Mouse (Mus musculus) stomach, embryonic 16.5 days (tissue): ENCODE results near the gene Scube1. TPM values are rescaled to one million over a fixed set of nuclear protein-coding genes. Genes with fewer than 3 reads are reported as not detected.

Experiments used
- ATAC-seq: fragments of 200-750 bp; cut with Nextera tagmentation; 2 replicates; pipeline ENCODE4 v1.8.0; 2017; ENCODE audit warnings: moderate number of reproducible peaks, moderate TSS enrichment; ENCODE audit not compliant: insufficient read depth, low FRiP score
- H3K27ac ChIP-seq: fragments of 300-500 bp; sonication (generic); 2 replicates; pipeline ENCODE4 v1.5.1; 2014; ENCODE audit warnings: low read length
- H3K27me3 ChIP-seq: fragments of 300-500 bp; sonication (generic); 2 replicates; pipeline ENCODE4 v1.6.1; 2014; ENCODE audit warnings: low read length, control low read depth, mixed read lengths; ENCODE audit not compliant: control insufficient read depth, insufficient read depth
- H3K36me3 ChIP-seq: fragments of 300-500 bp; sonication (generic); 2 replicates; pipeline ENCODE4 v1.6.1; 2014; ENCODE audit warnings: low read length; ENCODE audit not compliant: control insufficient read depth, insufficient read depth
- H3K4me1 ChIP-seq: fragments of 300-500 bp; sonication (generic); 2 replicates; pipeline ENCODE4 v1.6.1; 2014; ENCODE audit warnings: low read length, control low read depth, mixed read lengths; ENCODE audit not compliant: control insufficient read depth, insufficient read depth
- H3K4me2 ChIP-seq: fragments of 300-500 bp; sonication (generic); 2 replicates; pipeline ENCODE4 v1.6.1; 2014; ENCODE audit warnings: low read depth, low read length, mixed read lengths
- H3K4me3 ChIP-seq: fragments of 300-500 bp; sonication (generic); replicated peaks from 2 replicates; pipeline ENCODE4 v1.5.1; 2014; ENCODE audit warnings: mild to moderate bottlenecking, low read length
- H3K9ac ChIP-seq: fragments of 300-500 bp; sonication (generic); 2 replicates; pipeline ENCODE4 v1.6.1; 2014; ENCODE audit warnings: low read length
- H3K9me3 ChIP-seq: fragments of 300-500 bp; sonication (generic); replicated peaks from 2 replicates; pipeline ENCODE4 v1.6.1; 2016; ENCODE audit warnings: low read length, control low read depth; ENCODE audit not compliant: control insufficient read depth
- WGBS: fragments of 180-500 bp; shearing (Covaris S2); extraction: QIAGEN DNeasy Blood & Tissue Kit; methylation state at CpG from one replicate; pipeline ENCODE4 v1.1.7; 2014; 5-methylcytosine and 5-hydroxymethylcytosine counted together
- polyA plus RNA-seq: library from polyadenylated mRNA; unstranded; fragments of >200 nt; fragmentation: Nextera tagmentation; extraction: Ambion mirVana; gene quantifications from 2 replicates; pipeline ENCODE4 v1.2.1, GENCODE M21; 2015

Gene Scube1
- polyA plus RNA-seq, 1 experiment from 2014 or later, result 12.9 TPM

GRCm38 (mm10) chr15:83715582-83716228 is 9.1 kb downstream of the Scube1 start:
- Histone ChIP-seq H3K9me3 (no peaks in the 10 kb centered on the region), H3K4me1 (no peaks in the 10 kb centered on the region), H3K4me3 (no peak overlapping the region), H3K27ac (no peak overlapping the region), H3K27me3 (no peaks in the 10 kb centered on the region), H3K9ac (no peak overlapping the region), H3K4me2 (no peak overlapping the region), H3K36me3 (no peaks in the 10 kb centered on the region)
- no peak for ATAC-seq
- WGBS, result 54% methylated on average over 6 of the region's 6 CpGs

- H3K4me3 ChIP-seq, result no peak overlapping the region
- H3K36me3 ChIP-seq, result no peaks in the 10 kb centered on the region
- H3K4me1 ChIP-seq, result no peaks in the 10 kb centered on the region
Measured at GRCm38 (mm10) chr15:83712798-83713197, 12.0 kb downstream of the Scube1 start.

GRCm38 (mm10) chr15:83712361-83712760 is 12.5 kb downstream of the Scube1 start:
- H3K4me3 ChIP-seq, result no peak overlapping the region
- 89% methylated on average over 5 of the region's 5 CpGs for WGBS
- no peak overlapping the region for H3K4me2 ChIP-seq
- H3K27me3 ChIP-seq, result no peaks in the 10 kb centered on the region
- H3K27ac ChIP-seq, result no peak overlapping the region
- no peaks in the 10 kb centered on the region for H3K9me3 ChIP-seq
- H3K4me1 ChIP-seq, result no peaks in the 10 kb centered on the region
- ATAC-seq, result no peak
- H3K36me3 ChIP-seq, result no peaks in the 10 kb centered on the region
- no peak overlapping the region for H3K9ac ChIP-seq

More at GRCm38 (mm10) chr15:83712798-83713197, 12.0 kb downstream of the Scube1 start:
- no peak for ATAC-seq
- no peak overlapping the region for H3K9ac ChIP-seq
- H3K4me2 ChIP-seq, result no peak overlapping the region
- no peaks in the 10 kb centered on the region for H3K27me3 ChIP-seq
- no peak overlapping the region for H3K27ac ChIP-seq
- 74% methylated on average over 10 of the region's 10 CpGs for WGBS
- H3K9me3 ChIP-seq, result no peaks in the 10 kb centered on the region

- no peak for ATAC-seq
- no peak overlapping the region for H3K27ac ChIP-seq
- H3K9ac ChIP-seq, result no peak overlapping the region
- H3K36me3 ChIP-seq, result no peaks in the 10 kb centered on the region
- no peak overlapping the region for H3K4me2 ChIP-seq
- 37% methylated on average over 23 of the region's 23 CpGs for WGBS
- H3K9me3 ChIP-seq, result no peaks in the 10 kb centered on the region
- no peaks in the 10 kb centered on the region for H3K4me1 ChIP-seq
- no peaks in the 10 kb centered on the region for H3K27me3 ChIP-seq
- H3K4me3 ChIP-seq, result no peak overlapping the region
Measured at GRCm38 (mm10) chr15:83709889-83710774, 14.7 kb downstream of the Scube1 start.

GRCm38 (mm10) chr15:83706528-83707199 is 18.2 kb downstream of the Scube1 start:
- no peak overlapping the region for H3K27ac ChIP-seq
- no peaks in the 10 kb centered on the region for H3K27me3 ChIP-seq
- H3K4me3 ChIP-seq, result no peak overlapping the region
- H3K4me2 ChIP-seq, result no peak overlapping the region
- H3K9me3 ChIP-seq, result no peaks in the 10 kb centered on the region
- peaks cover 7% of the 10 kb centered on the region; the same call in 1 of the 2 replicates for H3K4me1 ChIP-seq
- H3K9ac ChIP-seq, result no peak overlapping the region
- ATAC-seq, result no peak
- WGBS, result 44% methylated on average over 10 of the region's 10 CpGs
- no peaks in the 10 kb centered on the region for H3K36me3 ChIP-seq

- WGBS, result 70% methylated on average over 13 of the region's 13 CpGs
- Histone ChIP-seq H3K9me3 (no peaks in the 10 kb centered on the region), H3K36me3 (no peaks in the 10 kb centered on the region), H3K27me3 (no peaks in the 10 kb centered on the region), H3K27ac (no peak overlapping the region), H3K4me3 (no peak overlapping the region), H3K9ac (no peak overlapping the region), H3K4me2 (no peak overlapping the region), H3K4me1 (peaks cover 17% of the 10 kb centered on the region)
- ATAC-seq, result no peak
Measured at GRCm38 (mm10) chr15:83700593-83700923, 24.3 kb downstream of the Scube1 start.

GRCm38 (mm10) chr15:83699834-83700592 is 24.8 kb downstream of the Scube1 start:
- WGBS, result 42% methylated on average over 11 of the region's 11 CpGs
- Histone ChIP-seq H3K4me2 (no peak overlapping the region), H3K9me3 (no peaks in the 10 kb centered on the region), H3K9ac (no peak overlapping the region), H3K27me3 (no peaks in the 10 kb centered on the region), H3K4me3 (no peak overlapping the region), H3K27ac (no peak overlapping the region), H3K4me1 (peaks cover 20% of the 10 kb centered on the region), H3K36me3 (no peaks in the 10 kb centered on the region)
- no peak for ATAC-seq

- Histone ChIP-seq H3K4me2 (no peak overlapping the region), H3K27ac (no peak overlapping the region), H3K36me3 (no peaks in the 10 kb centered on the region), H3K9me3 (no peaks in the 10 kb centered on the region), H3K4me1 (peaks cover 17% of the 10 kb centered on the region), H3K27me3 (no peaks in the 10 kb centered on the region), H3K9ac (no peak overlapping the region), H3K4me3 (no peak overlapping the region)
- ATAC-seq, result no peak
- 55% methylated on average over 20 of the region's 20 CpGs for whole genome bisulfite sequencing
Measured at GRCm38 (mm10) chr15:83699132-83699833, 25.5 kb downstream of the Scube1 start.
